Mouse (Mus musculus) lung, embryonic 15.5 days (tissue): ENCODE results near the gene Sftpa1. TPM values are rescaled to one million over a fixed set of nuclear protein-coding genes. Genes with fewer than 3 reads are reported as not detected.

Source experiments
- ATAC-seq: fragments of 200-750 bp; cut with Nextera tagmentation; 2 replicates; pipeline ENCODE4 v1.8.0; 2017; ENCODE audit warnings: moderate number of reproducible peaks, borderline replicate concordance; ENCODE audit not compliant: low FRiP score, low TSS enrichment; ENCODE audit errors: extremely low read depth
- H3K27ac ChIP-seq: fragments of 300-500 bp; sonication (generic); 2 replicates; pipeline ENCODE4 v1.5.1; 2015; ENCODE audit warnings: moderate library complexity, mild to moderate bottlenecking, inconsistent platforms
- H3K27me3 ChIP-seq: fragments of 300-500 bp; sonication (generic); 2 replicates; pipeline ENCODE4 v1.6.1; 2015; ENCODE audit warnings: inconsistent platforms
- H3K36me3 ChIP-seq: fragments of 300-500 bp; sonication (generic); 2 replicates; pipeline ENCODE4 v1.6.1; 2015; ENCODE audit warnings: inconsistent platforms
- H3K4me1 ChIP-seq: fragments of 300-500 bp; sonication (generic); 2 replicates; pipeline ENCODE4 v1.6.1; 2015; ENCODE audit warnings: inconsistent platforms
- H3K4me2 ChIP-seq: fragments of 300-500 bp; sonication (generic); 2 replicates; pipeline ENCODE4 v1.6.1; 2015; ENCODE audit warnings: inconsistent platforms, mild to moderate bottlenecking, moderate library complexity
- H3K4me3 ChIP-seq: fragments of 300-500 bp; sonication (generic); 2 replicates; pipeline ENCODE4 v1.5.1; 2015; ENCODE audit warnings: mild to moderate bottlenecking, inconsistent platforms
- H3K9ac ChIP-seq: fragments of 300-500 bp; sonication (generic); 2 replicates; pipeline ENCODE4 v1.6.1; 2015; ENCODE audit warnings: inconsistent platforms
- H3K9me3 ChIP-seq: fragments of 300-500 bp; sonication (generic); 2 replicates; pipeline ENCODE4 v1.6.1; 2016; ENCODE audit warnings: inconsistent platforms
- whole genome bisulfite sequencing: fragments of 180-500 bp; shearing (Covaris S2); methylation state at CpG from one replicate; pipeline ENCODE4 v1.1.7; 2015; 5-methylcytosine and 5-hydroxymethylcytosine counted together
- polyA plus RNA-seq: library from polyadenylated mRNA; unstranded; fragments of >200 nt; fragmentation: Nextera tagmentation; extraction: Ambion mirVana; gene quantifications from 2 replicates; pipeline ENCODE4 v1.2.1, GENCODE M21; 2015

Gene Sftpa1
- polyA plus RNA-seq, result 73.7 and 99.1 TPM in 2 replicates

GRCm38 (mm10) chr14:41131540-41131939, at the start of gene Sftpa1:
Gene Sftpa1 (plus strand): TSS chr14:41131782.
- Histone ChIP-seq H3K27me3 (no peaks in the 10 kb centered on the region), H3K4me2 (no peak within 1 kb of the TSS), H3K4me1 (0 out of 2 replicates have a peak, but pooled peaks cover 4% of the 10 kb centered on the region), H3K27ac (no peak within 1 kb of the TSS), H3K36me3 (no peaks in the 10 kb centered on the region), H3K9ac (no peak within 1 kb of the TSS), H3K4me3 (no peak within 1 kb of the TSS), H3K9me3 (no peaks in the 10 kb centered on the region)
- ATAC-seq, result peak; percentile 49; the same call in 1 of the 2 replicates
- WGBS, result 53% methylated on average over 7 of the region's 7 CpGs

DNA sequence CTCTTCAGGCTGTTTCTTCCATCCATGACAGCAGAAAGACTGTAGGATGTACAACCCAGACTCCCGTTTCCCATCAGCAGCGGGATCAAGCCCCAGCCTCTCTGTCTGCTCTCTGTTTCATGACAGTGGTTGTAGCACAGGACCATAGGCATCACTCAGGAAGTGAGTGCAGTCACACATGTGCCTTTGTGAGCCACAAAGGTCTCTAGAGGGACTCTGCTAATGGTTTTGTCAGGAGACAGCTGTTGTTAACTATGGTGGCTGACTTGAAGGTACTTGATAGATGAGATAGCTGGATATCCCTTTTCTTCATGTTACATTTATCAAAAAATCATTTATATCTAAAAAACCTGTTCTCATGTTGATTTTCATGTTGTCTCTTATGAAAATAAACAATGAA, 49.2 kb upstream of the Sftpa1 start:
- H3K36me3 ChIP-seq, result no peaks in the 10 kb centered on the region
- H3K27ac ChIP-seq, result no peak overlapping the region
- WGBS, result 75% methylated on average over 2 of the region's 2 CpGs
- H3K4me1 ChIP-seq, result no peaks in the 10 kb centered on the region
- no peak for ATAC-seq
- no peak overlapping the region for H3K4me3 ChIP-seq
- no peaks in the 10 kb centered on the region for H3K9me3 ChIP-seq
- H3K9ac ChIP-seq, result no peak overlapping the region
- no peak overlapping the region for H3K4me2 ChIP-seq
- no peaks in the 10 kb centered on the region for H3K27me3 ChIP-seq

- H3K4me2 ChIP-seq, result no peak overlapping the region
- H3K9me3 ChIP-seq, result no peaks in the 10 kb centered on the region
- no peaks in the 10 kb centered on the region for H3K36me3 ChIP-seq
- whole genome bisulfite sequencing, result 81% methylated on average over 1 of the region's 1 CpGs
- H3K4me1 ChIP-seq, result no peaks in the 10 kb centered on the region
- no peak overlapping the region for H3K9ac ChIP-seq
- no peak overlapping the region for H3K27ac ChIP-seq
- no peak overlapping the region for H3K4me3 ChIP-seq
- H3K27me3 ChIP-seq, result no peaks in the 10 kb centered on the region
- no peak for ATAC-seq
These were observed 44.1 kb upstream of the Sftpa1 start for GRCm38 (mm10) chr14:41087509-41087908.

GRCm38 (mm10) chr14:41090777-41091176, 40.8 kb upstream of the Sftpa1 start:
- Histone ChIP-seq H3K4me1 (no peaks in the 10 kb centered on the region), H3K9me3 (no peaks in the 10 kb centered on the region), H3K36me3 (no peaks in the 10 kb centered on the region), H3K9ac (no peak overlapping the region), H3K4me2 (no peak overlapping the region), H3K4me3 (no peak overlapping the region), H3K27ac (no peak overlapping the region), H3K27me3 (no peaks in the 10 kb centered on the region)
- ATAC-seq, result no peak
- 41% methylated on average over 8 of the region's 8 CpGs for WGBS

DNA sequence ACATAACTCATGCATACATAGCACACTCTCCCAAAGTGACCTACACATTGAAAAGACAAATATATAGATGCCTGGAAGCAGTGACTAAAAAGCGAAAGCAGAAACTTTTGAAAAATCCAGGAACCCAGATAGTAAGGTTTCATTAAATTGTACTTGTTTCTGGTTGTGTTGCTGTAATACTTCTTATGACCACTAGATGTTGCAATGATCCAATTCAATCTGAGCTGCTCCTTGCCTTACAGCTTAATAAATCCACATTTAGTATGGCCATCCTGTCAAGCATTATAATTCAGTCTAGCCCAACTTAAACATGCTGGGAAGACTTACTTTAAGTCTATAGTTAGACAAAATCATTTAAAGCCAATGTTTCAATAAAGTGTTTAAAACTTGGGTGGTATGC, 37.5 kb upstream of the Sftpa1 start:
- Histone ChIP-seq H3K9ac (no peak overlapping the region), H3K4me1 (no peaks in the 10 kb centered on the region), H3K36me3 (no peaks in the 10 kb centered on the region), H3K27me3 (no peaks in the 10 kb centered on the region), H3K9me3 (no peaks in the 10 kb centered on the region), H3K4me3 (no peak overlapping the region), H3K27ac (no peak overlapping the region), H3K4me2 (no peak overlapping the region)
- 41% methylated on average over 1 of the region's 1 CpGs for WGBS
- ATAC-seq, result no peak

GRCm38 (mm10) chr14:41096296-41096860, 35.2 kb upstream of the Sftpa1 start:
- Histone ChIP-seq H3K4me3 (no peak overlapping the region), H3K4me1 (no peaks in the 10 kb centered on the region), H3K36me3 (no peaks in the 10 kb centered on the region), H3K9ac (no peak overlapping the region), H3K4me2 (no peak overlapping the region), H3K9me3 (no peaks in the 10 kb centered on the region), H3K27me3 (no peaks in the 10 kb centered on the region), H3K27ac (no peak overlapping the region)
- no peak for ATAC-seq
- WGBS, result 88% methylated on average over 3 of the region's 3 CpGs

DNA sequence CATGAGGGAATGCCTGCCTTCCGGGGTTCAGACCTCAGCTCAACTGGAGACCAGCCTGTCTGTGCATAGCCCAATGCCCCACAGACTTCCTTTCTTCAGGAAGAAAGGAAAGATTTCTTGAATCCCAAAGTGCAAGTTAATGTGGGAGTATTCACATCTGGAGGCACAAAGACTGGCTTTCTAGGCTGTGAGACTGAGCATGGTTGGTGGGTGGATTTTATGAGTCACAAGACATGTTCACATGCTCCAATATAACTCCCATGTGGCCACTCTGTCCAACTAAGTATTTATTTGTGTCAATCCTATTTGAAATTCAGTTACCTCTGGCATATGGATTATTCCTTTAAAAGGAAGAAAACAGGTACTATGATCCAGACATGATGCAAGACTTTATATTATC, 32.9 kb upstream of the Sftpa1 start:
- no peak overlapping the region for H3K27ac ChIP-seq
- no peaks in the 10 kb centered on the region for H3K4me1 ChIP-seq
- no peaks in the 10 kb centered on the region for H3K36me3 ChIP-seq
- no peak overlapping the region for H3K4me2 ChIP-seq
- WGBS, result 96% methylated on average over 1 of the region's 1 CpGs
- no peaks in the 10 kb centered on the region for H3K27me3 ChIP-seq
- no peaks in the 10 kb centered on the region for H3K9me3 ChIP-seq
- no peak overlapping the region for H3K9ac ChIP-seq
- ATAC-seq, result no peak
- H3K4me3 ChIP-seq, result no peak overlapping the region

GRCm38 (mm10) chr14:41100712-41101111, 30.9 kb upstream of the Sftpa1 start:
- Histone ChIP-seq H3K4me3 (no peak overlapping the region), H3K9me3 (no peaks in the 10 kb centered on the region), H3K36me3 (no peaks in the 10 kb centered on the region), H3K4me2 (no peak overlapping the region), H3K27me3 (no peaks in the 10 kb centered on the region), H3K9ac (no peak overlapping the region), H3K4me1 (no peaks in the 10 kb centered on the region), H3K27ac (no peak overlapping the region)
- no peak for ATAC-seq
- WGBS, result 53% methylated on average over 3 of the region's 3 CpGs

- no peak for ATAC-seq
- no peaks in the 10 kb centered on the region for H3K4me1 ChIP-seq
- no peak overlapping the region for H3K9ac ChIP-seq
- H3K36me3 ChIP-seq, result no peaks in the 10 kb centered on the region
- no peaks in the 10 kb centered on the region for H3K27me3 ChIP-seq
- H3K9me3 ChIP-seq, result no peaks in the 10 kb centered on the region
- no peak overlapping the region for H3K27ac ChIP-seq
- H3K4me3 ChIP-seq, result no peak overlapping the region
- WGBS, result 72% methylated on average over 5 of the region's 5 CpGs
- no peak overlapping the region for H3K4me2 ChIP-seq
These were observed 30.3 kb upstream of the Sftpa1 start for GRCm38 (mm10) chr14:41101242-41101641.

GRCm38 (mm10) chr14:41102269-41102668, 29.3 kb upstream of the Sftpa1 start:
- Histone ChIP-seq H3K9ac (no peak overlapping the region), H3K27ac (no peak overlapping the region), H3K9me3 (no peaks in the 10 kb centered on the region), H3K4me3 (no peak overlapping the region), H3K27me3 (no peaks in the 10 kb centered on the region), H3K4me2 (no peak overlapping the region), H3K36me3 (no peaks in the 10 kb centered on the region), H3K4me1 (no peaks in the 10 kb centered on the region)
- ATAC-seq, result no peak
- WGBS, result 33% methylated on average over 2 of the region's 2 CpGs

- Histone ChIP-seq H3K9me3 (no peaks in the 10 kb centered on the region), H3K27ac (peak within 1 kb of the TSS; percentile 72; the same call in 1 of the 2 replicates), H3K27me3 (no peaks in the 10 kb centered on the region), H3K4me1 (no peaks in the 10 kb centered on the region), H3K4me2 (peak within 1 kb of the TSS; percentile 46), H3K9ac (no peak within 1 kb of the TSS), H3K4me3 (peak within 1 kb of the TSS; percentile 18; the same call in 1 of the 2 replicates), H3K36me3 (no peaks in the 10 kb centered on the region)
- peak; percentile 91 for ATAC-seq
- 50% methylated on average over 10 of the region's 10 CpGs for WGBS
These were observed 26.6 kb upstream of the Sftpa1 start, which contains the start of gene Mat1a for GRCm38 (mm10) chr14:41104853-41105444. Gene Mat1a (plus strand): TSS chr14:41105035.

DNA sequence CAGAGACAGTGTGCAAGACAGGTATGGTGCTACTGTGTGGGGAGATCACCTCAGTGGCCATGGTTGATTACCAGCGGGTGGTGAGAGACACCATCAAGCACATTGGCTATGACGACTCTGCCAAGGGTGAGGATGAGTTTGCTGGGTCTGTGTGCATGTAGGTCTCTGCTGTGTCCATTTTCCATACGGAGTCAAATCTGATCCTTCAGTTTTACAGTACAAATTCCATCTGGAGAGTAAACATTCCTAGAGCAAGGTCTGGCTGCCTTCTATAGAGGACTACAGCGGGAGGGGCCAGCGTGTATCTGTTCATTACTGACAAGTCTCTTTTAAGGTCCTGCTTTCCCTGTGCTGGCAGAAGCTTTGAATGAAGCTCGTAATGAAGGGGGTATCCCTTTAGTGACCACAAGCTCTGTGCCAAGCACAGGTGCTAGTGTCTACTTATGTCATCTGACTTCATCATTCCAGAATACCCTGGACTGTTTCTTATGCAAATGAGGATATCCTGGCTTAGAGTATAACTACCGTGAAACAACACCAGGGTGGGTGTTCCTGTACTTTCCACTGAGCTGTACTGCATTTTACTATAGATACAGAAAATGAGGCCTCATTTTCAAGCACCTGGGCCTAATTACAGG, 20.4 kb upstream of the Sftpa1 start:
- H3K9ac ChIP-seq, result no peak overlapping the region
- no peak overlapping the region for H3K27ac ChIP-seq
- no peaks in the 10 kb centered on the region for H3K36me3 ChIP-seq
- H3K4me2 ChIP-seq, result no peak overlapping the region
- no peaks in the 10 kb centered on the region for H3K9me3 ChIP-seq
- H3K27me3 ChIP-seq, result no peaks in the 10 kb centered on the region
- no peaks in the 10 kb centered on the region for H3K4me1 ChIP-seq
- ATAC-seq, result no peak
- H3K4me3 ChIP-seq, result no peak overlapping the region
- WGBS, result 79% methylated on average over 7 of the region's 7 CpGs
